Mouse (Mus musculus) spleen, postnatal 14 days (tissue): ENCODE measurements at regions not wholly inside any gene's neighbourhood (a gene's known extent, or its start where the extent isn't known, plus 50 kb on each side); places are given as distances from the start of the nearest gene placed in this dataset.

Experiments
- DNase-seq, 2 experiments: peaks; one replicate each; pipeline ENCODE4 v3.0.0; 2021 to 2022; ENCODE audit warnings: low spot score in 2 of 2

DNA sequence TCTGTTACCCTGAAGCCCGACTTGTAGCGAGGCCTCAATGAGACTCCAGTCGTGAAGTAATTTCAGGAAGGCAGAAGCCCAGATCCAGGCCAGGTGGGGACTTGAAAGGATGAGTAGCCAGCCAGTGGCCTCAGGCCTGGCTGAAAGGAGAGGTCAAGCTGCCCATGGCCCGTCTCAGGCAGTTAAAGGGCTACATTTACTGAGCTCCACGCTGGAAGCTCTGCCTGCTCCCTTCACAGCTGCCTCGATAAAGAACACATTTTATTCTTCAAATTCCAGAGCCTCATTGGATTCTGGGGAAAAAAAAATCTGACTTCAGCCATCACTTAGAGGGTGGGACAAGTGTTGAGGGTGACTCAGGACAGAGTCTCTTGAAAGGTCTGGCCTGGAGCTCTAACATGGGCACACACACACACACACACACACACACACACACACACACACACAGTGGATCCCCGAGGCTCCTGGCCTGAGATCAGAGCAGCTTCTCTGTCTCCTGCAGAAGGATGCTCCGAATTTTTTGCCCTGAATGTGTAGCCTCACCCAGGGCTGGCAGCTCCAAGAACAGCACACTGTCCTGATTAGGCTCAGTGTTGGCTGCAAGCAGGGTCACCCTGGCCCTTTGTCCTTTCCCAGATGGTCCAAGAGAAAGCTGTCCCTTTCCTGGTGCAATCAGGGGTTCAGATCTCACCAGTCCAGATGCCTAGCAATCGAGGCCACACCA is 53.0 kb downstream of the Gadd45g start:
- no peak for DNase-seq

DNA sequence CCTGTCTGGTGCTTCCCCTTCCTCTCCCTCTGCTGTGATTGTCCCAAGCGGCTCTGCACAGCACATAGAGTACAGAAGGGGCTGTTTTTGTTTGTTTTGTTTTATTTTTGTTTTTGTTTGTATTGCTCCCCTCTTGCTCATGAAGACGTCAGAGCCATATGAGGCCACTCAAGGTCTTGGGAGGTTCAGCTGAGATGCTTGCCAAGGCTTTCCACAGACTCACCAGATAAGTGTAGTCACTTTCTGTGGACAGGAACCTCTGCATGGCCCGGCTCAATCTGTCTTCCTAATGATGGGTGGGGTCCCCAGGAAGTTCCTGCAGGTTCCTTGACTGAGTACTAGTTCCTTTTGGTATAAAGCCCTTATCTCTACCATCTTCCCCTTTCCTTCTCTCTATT is 53.6 kb downstream of the Gadd45g start:
- DNase-seq, result no peak

DNA sequence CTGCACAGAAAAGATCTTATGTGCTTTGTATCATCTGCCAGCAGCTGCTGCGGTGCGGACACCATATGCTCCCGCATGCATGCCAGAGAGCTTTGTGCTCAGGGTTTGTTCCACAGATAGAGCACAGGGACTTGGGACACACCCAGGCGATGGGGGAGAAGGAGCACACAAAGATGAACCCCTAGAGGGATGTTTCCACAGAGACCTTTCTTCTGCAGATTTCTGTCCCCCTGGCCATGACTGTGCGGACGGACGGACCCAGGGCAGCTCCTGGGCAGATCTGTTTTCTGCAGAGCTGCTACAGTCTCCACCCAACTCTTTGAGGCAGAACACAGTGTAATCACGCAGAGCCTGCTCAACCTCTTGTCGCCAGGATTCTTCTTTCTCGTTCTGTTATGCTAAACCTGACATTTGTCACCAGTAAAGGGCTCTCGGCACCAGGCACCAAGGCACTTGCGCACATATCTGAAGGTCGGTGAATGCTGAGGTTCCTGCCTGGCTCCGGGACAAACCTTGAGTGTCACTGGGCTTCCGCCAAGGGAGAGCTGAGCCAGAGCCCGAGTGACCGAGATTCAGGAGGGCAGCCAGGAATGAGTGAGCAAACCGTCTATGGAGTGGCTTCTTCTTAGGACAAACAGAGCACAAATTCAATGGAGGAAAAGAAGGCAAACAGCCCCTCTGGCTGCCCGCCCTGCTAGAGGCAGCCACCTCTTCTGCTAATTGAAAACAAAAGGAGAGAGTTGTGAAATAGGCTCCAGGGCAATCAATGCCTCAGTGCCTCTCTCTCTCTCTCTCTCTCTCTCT is 56.2 kb downstream of the Gadd45g start:
- DNase-seq, result no peak

DNA sequence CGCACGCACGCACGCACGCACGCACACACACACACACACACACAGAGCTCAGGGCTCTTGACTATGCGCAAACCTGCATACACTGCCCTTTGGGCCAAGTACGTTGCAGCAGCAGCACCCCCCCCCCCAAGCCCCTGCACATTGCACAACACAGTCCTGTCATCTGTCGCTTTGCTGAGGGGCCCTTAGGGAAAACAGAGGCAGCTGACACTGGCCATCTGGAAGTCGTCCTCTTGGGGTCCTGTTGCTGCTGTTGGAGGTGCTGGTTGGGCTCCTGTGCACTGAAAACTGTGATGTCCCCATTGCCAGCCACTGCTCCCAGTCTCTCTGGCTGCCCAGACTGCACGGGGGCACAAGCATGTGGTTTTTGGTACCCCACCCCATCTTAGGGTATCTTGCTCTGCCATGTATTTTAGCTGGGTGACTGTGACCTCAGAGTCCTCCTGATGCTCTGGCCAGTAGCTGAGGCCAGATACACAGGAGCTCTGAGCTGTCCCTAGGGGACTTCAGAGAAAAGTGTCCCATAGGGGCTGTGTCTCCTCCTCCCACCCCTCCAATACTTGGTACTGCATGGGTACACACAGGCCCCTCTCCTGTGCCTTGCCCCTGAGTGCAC is 57.0 kb downstream of the Gadd45g start:
- DNase-seq, result no peak

DNA sequence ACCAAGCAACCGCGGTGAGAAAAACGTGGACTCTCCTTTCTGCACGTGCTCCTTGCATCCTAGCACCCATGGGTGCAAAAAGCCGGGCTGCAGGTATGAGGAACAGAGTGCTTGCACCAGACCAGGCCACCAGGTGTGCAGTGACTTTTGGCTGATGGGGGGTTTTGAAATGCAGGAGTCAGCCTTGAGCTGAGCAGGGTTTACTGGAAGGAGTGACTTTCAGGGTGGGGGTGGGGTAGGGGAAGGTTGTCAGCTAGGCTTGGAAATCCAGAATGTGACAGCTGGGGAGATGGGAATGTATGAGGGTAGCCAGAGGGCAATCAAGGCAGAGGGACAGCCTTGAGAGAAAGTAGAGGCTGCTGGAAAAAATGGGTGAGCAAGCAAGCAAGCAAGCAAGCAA is 58.8 kb downstream of the Gadd45g start:
- no peak for DNase-seq

DNA sequence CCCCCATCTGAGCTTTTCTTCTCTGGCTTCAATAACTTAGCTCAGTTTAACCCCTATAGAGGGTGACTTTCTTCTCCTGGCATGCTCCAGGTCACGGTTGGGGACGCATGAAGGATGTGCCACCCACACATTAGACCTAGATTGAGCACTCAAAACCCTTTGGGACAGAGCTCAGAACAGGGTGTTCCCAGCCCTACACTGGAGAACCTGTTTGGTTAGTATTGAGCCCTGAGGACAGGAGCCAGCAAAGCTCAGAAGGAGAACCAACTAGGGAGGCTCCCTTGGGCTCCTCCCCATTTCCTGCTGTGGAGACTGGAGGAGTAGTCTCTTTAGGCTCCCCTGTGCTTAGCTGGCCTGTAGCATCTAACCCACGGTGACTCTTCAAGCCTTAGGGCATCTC is 59.6 kb downstream of the Gadd45g start:
- no peak for DNase-seq

DNA sequence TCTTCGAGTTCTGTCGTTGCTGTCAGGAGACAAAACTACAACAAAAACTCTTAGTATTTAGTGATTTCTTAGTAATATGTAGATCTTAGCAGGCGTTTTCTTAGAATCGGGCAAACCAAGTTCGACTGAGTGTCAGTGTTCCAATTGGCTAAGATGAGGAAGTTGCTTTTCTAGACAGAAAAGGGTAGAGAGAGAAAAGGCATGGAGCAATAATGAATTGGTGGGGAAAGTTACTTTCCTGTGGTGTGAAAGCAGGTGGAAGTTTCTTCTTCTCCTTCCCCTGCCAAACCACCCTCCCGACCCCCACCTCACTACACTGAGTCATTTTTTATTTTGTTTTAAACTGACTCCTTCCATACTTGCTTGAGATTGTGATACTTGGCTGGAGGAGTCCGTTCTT is 62.0 kb downstream of the Gadd45g start:
- no peak for DNase-seq

DNA sequence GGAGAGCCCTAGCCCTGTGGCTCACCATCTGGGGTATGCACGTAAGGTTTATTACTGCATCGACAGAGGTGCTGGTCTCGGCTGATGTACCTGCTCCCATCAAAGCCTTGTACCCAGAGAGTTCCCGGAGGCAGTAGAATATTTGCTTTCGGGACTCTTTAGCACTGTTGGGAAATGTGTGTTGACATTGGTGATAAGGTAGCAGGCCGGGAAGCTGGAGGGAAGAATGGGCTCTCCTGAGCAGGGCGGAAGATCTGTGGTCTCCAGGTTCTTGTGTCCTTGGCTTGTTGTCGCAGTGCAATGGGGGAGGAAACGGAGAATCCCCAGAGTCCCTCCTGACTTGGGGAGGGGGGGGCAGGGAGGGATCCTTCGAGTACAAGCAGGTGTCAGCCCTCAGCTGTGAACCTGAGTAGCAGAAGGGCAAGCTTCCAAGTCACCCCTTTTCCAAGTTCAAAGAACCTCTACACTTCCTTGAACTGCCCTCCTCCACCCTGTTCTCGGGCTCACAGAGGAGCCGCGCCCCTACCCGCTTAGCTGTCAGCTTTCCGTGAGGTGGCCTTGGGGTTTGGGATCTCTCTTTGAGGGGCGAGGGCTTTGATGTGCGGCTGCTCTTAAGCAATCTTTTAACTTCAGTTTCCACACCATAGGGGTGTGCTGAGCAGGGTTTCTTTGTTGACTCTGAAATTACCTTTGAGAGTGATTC is 65.0 kb downstream of the Gadd45g start:
- DNase-seq, result no peak

DNA sequence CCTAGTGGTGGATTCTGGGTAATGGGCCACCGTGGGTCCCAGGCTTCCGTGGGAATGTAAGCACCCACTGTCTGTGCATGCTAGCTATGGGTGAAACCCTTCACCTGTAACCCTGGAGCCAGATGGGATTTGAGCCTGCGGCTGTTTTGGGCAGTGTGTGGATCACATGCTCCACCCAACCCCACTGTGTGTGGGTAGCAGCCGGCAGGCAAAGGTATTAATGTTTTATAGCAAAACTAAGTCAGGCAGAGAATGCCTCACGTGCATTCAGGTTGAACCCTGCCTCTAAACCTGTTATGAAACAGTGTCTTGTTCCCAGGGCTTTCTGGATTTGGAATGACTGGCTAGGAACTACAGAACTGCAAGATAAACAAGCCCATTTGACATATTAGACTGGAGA is 66.0 kb downstream of the Gadd45g start:
- no peak for DNase-seq

DNA sequence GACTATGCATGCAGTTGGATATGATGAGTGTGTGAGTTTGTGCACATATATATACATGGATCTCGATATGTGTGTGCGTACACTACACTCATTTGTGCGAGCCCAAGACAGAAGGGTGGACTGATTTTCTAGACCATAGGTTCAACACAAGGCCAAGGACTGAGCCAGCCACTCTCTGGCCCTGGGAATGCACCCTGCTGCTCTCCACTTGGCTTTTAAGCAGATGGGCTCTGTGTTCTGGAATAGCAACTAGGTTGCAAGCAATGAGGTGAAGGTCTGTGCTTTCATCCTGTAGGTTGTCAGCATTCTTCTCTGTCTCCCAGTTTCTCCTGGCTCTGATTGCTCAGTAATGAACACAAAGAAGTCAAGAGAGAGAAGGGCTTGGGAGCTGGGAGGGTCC is 66.5 kb downstream of the Gadd45g start:
- no peak for DNase-seq

DNA sequence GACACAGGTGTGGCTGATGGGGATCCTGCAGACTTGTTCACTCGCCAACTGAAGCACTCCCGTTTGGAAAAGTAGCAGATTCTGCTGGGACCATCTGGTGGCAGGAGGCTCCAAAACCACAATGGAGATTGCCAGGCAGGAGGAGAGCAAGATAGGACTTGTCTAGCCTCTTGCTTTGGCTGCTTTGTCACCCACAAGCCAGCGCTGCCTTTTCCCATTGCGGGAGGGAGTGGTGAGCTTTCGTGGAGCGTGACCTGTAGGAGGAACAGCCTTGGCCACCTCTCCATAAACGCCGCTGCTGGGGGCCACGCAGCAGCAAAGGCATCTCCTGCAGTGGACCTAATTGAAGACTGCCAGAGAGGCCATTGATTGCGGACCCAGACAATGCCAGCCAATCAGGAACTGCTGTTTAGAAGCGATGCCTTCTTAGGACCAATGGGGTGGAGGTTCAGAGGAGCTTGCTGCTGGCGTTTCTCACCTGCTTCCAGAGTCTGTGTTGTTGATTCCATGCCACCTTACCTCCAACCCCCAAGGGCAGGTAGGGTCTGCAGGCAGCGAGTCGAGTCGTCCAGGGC is 70.3 kb downstream of the Gadd45g start:
- no peak for DNase-seq

DNA sequence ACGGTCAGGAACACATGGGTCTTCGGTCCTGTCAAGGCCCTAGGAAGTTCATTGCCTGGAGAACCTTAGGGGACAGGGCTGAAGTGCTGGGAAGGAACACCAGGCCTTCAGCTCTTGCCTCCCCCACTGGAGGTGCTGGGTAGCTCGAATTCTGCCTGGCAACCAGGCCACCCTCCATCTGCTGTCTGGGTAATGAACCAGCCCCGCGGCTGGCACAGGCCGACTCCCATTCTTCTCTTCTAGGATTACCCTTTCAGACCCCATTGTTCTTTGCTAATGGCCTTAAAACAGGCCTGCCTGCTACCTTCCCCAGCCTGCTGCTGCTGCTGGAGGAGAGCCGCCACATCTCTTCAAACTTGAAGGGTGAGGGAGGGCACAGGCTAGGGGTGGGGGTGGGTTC is 71.2 kb downstream of the Gadd45g start:
- no peak for DNase-seq

DNA sequence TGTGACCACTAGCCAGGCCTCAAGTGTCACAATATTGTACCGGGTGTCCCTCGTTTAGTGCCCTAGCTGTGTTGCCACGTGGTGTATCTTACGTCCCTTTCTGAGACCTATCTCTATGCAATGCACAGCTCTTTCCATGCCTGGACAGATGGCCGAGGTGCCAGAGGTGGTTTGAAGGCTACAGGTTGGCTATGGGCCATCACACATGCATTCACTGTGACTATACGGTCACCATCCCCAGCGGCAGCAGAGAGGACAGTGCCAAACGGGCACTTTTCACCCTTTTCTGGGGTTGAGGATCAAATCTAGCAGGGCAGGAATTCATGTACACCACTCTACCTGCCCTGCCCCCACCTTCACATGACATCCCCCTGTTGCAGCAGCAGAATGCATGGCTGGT is 71.6 kb downstream of the Gadd45g start:
- DNase-seq, result no peak

DNA sequence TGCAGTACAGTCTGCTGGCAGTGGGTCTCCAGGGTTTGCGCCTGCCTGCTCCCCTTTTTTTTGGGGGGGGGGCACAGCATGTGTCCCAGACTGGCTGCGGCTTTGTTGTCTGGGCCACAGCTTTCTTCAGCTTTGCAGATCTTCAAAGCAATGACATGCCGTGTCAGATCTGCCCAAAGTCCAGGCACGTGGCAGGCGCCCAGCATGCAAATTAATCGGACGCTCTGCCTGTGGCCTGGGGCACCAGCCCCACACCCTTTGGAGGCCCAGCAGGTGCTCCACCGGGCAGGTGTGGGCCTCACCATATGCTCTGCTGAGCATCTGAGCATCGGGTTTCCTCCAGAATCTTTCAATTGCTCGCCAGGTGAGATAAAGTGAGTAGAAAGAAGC is 72.3 kb downstream of the Gadd45g start:
- DNase-seq, result no peak

DNA sequence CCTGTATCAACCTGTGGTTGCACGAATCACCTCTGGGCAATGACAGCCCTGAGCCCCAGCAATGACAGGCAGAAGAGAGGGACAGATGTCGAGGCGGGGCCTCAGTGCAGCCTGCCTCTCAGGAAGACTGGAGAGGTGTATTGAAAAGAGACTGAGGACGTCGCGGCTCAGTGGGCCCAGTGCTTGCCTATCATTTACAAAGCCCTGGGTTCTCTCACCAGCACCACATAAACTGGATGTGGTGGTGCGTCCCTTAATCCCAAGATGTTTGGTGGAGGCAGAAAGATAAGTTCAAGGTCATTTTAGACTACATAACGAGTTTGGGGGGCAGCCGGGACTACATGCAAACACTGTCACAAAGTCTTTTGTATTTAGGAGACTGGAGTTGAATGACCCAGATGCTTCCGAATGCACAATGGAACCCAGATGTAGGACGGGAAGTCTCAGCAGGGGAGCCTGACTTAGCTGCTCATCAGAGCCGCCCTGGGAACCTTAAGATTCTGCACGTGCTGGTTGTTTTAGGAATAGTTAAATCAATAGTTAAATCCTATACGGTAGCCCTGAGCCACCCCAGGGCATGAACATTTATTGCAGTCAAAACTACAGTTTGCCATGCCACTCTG is 72.8 kb downstream of the Gadd45g start:
- DNase-seq, result no peak

DNA sequence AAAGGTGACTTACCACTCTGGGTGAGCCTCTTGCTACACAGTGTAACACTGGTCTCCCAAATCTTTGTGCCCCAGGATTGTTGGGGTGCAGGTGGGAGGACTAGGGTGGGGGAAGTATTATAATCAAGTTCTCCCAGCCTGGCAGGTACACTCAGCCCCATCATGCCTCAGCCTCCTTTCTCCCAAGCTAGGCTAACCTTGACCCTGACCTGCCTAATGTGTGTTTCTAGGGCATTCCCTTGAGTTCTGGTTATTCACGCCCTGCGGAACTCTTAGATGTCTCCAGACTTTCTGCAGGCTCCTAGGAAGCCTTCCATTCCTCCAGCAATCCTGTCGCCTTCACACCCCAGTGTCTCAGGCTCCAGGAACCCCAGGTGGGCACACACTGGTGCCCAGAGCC is 73.5 kb downstream of the Gadd45g start:
- no peak for DNase-seq

DNA sequence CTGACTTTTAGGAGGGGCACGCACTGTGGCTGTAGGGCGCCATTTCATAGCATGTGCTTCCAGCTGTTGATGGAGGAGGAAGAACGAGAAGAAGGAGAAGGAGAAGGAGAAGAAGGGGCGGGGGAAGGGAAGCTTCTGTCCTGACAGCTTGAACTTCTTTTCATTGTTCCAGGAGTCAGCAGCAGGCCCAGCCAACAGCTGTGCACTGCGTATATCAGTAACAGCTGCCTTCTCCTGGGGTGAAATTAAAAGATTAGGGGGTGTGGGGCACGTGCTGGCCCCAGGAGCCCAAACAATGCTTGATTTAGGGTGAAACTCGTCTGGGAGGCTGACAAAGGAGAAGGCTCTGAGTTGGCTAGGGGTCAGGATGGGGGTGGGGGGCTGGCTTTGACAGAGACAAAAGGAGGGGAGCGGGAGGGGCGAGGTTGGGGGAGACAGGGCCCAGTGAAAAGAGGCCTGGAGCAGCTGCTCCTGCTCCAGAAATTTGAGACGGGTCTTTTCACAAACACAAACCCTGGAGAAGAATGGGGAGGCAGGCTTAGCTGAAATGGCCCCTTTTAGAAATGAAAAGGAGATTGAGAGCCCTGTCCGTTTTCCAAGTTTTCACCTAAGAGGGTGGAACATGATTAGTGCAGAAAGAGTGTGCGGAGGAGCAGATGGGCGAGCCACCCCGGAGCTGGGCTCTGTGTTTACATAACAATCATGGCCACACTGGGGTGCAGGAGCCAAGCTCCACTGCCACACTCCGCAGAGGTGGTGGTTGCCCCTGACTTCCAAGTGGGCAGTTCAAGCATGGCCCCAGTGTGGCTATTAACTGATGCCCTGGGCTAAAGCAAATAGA is 74.3 kb downstream of the Gadd45g start:
- DNase-seq, result no peak

DNA sequence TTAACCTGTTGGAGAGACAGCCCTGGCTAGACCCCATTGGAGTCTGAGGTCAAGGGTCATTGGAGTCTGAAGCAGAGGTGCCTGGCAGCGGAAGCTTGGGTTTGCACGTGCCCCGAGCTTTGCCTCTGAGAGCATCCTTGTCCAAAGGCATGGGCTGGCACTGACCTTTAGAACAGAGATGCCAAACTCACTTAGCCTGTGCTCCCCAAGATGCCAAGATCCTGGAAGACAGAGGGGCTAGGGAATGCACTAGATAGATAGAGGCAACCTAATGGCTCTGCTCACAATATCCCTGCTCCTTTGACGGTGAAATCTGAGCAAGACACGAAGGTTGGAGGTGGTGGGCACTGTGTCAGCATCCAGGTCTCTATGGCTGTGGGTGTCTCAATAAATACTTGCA is 75.1 kb downstream of the Gadd45g start:
- DNase-seq, result no peak

DNA sequence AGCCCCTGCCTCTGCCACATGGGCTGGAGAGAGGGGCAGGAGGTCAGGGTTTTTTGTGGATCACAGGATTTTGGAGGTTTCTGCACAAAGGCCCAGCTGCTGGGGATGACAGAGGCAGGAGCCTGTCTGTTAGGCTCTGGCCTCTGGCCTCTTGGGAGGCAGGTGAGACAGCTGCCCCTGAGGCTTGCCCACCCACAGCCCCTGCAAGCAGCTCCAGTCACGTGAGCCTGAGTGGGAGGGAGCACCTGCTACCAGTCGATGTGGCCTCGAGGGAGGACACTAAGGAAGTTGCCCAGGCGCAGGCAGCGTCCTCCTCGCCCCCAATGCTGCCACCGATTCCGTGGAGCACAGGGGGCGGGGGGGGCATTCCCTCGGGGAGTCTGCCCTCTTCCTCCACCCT is 80.3 kb downstream of the Gadd45g start:
- no peak for DNase-seq

DNA sequence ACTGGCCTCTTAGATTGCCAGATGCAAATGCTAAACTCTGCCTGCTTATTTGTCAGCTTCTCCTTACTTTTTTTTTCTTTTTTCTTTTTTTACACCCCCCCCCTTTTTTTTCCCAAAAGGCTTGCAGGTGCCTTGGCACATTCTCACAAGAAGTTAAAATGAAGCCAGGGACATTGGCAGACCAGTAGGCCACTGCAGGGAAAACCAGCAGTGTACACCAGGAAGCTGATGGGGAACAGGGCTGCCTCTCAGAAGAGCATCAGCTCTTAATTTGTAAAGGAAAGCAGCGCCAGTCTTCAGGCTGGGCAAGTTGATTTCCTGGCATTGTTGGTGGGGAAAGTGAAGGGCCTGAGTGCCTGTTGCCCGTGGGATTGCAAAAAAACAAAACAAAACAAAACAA is 83.3 kb downstream of the Gadd45g start:
- DNase-seq, result no peak

DNA sequence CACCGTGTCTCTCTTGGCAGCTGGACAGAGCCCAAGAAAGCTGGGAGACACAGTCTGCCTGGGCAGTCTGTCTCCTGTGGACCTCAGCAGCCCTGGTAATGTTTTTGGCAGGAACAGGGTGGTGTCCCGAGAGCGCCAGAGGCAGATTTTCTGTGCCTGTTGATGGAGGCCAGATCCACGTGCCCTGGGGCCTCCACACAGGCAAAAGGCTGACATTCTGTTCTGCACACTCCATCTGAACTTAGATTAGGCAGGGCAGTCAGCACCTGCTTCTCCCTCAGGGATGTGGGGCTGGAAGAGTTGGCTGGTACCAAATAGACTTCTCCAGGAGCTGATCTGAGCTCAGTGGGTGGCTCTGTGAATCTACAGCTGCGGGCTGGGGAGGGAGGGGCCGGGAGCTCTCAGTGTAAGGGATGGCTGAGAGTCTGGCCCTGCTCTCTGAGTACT is 83.8 kb downstream of the Gadd45g start:
- DNase-seq, result no peak
